Mouse (Mus musculus) small intestine, adult 2 months (tissue): ENCODE results near the gene Trex1. TPM values are rescaled to one million over a fixed set of nuclear protein-coding genes. Genes with fewer than 3 reads are reported as not detected.

Experiments
- H3K27ac ChIP-seq: fragments of 200-500 bp; 2 replicates; pipeline ENCODE4 v1.5.1; 2012; ENCODE audit warnings: low read depth, low read length, control low read depth, inconsistent platforms; ENCODE audit not compliant: insufficient read depth
- H3K27me3 ChIP-seq: fragments of 200-500 bp; 2 replicates; pipeline ENCODE4 v1.6.1; 2012; ENCODE audit warnings: mild to moderate bottlenecking, moderate library complexity, low read length, inconsistent platforms; ENCODE audit not compliant: control insufficient read depth, insufficient read depth
- H3K36me3 ChIP-seq: fragments of 200-500 bp; 2 replicates; pipeline ENCODE4 v1.6.1; 2012; ENCODE audit warnings: mild to moderate bottlenecking, low read length, control low read depth, inconsistent platforms; ENCODE audit not compliant: control insufficient read depth, insufficient read depth
- H3K4me1 ChIP-seq: fragments of 200-500 bp; 2 replicates; pipeline ENCODE4 v1.6.1; 2012; ENCODE audit warnings: low read length, inconsistent platforms, mixed read lengths; ENCODE audit not compliant: control insufficient read depth, insufficient read depth, insufficient read length
- H3K4me3 ChIP-seq: fragments of 200-500 bp; 2 replicates; pipeline ENCODE4 v1.5.1; 2012; ENCODE audit warnings: low read depth, mild to moderate bottlenecking, control low read depth, inconsistent platforms, low read length, moderate library complexity
- CTCF ChIP-seq: fragments of 200-500 bp; IDR thresholded peaks from 2 replicates; pipeline ENCODE4 v1.5.1; 2012; ENCODE audit warnings: low read depth, mild to moderate bottlenecking, control low read depth, inconsistent platforms, low read length, moderate library complexity, mixed read lengths; ENCODE audit not compliant: insufficient replicate concordance, insufficient read length; ENCODE audit errors: extremely low read depth
- POLR2A ChIP-seq: fragments of 200-500 bp; IDR thresholded peaks from 2 replicates; pipeline ENCODE4 v1.6.1; 2012; ENCODE audit warnings: low read depth, mild to moderate bottlenecking, control low read depth, inconsistent platforms, low read length, moderate library complexity
- WGBS: fragments of 180-500 bp; shearing (Covaris S2); methylation state at CpG from one replicate; pipeline ENCODE4 v1.1.7; 2018; 5-methylcytosine and 5-hydroxymethylcytosine counted together
- polyA plus RNA-seq: library from polyadenylated mRNA; depleted of rRNA; stranded (reverse); fragments of >200 nt; gene quantifications from 2 replicates; pipeline ENCODE4 v1.2.3, GENCODE M21; 2012

Trex1 gene
- polyA plus RNA-seq, 1 experiment, result 174 TPM

DNA sequence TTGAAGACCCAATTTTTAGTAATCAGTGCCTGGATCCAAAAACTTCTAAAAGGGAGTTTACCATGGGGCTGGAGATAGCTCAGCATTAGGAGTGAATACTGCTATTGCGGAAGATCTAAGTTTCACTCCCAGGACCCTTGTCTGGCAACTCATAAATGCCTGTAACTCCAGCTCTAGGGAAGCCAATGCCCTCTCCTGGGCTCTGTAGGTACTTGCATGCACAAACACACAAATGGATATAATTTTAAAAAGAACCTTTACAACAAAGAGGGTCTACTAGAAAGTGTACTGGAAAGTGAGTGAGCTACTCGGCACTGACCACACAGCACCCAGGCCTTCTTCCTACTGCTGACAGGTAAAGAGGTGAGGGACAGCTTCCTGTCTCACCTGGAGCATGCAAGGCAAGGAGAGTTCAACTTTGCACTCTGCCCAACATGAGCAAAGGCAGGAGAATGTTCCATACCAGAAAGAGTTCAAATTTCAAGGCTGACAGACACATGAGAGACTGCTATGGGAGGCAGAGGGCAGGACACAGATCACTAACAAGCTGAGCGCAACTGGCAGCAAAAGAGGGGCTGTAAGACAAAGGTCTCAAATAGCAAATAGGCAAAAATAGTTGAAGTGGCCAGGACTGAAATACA, 8.7 kb upstream of the Trex1 start:
- Histone ChIP-seq H3K4me1 (peaks cover 3% of the 10 kb centered on the region), H3K27ac (no peak overlapping the region), H3K36me3 (peaks cover 47% of the 10 kb centered on the region), H3K27me3 (no peaks in the 10 kb centered on the region), H3K4me3 (no peak overlapping the region)
- no peak for TF ChIP-seq POLR2A
- TF ChIP-seq CTCF, result peak; percentile 5; the same call in 1 of the 2 replicates
- 90% methylated on average over 3 of the region's 3 CpGs for WGBS

DNA sequence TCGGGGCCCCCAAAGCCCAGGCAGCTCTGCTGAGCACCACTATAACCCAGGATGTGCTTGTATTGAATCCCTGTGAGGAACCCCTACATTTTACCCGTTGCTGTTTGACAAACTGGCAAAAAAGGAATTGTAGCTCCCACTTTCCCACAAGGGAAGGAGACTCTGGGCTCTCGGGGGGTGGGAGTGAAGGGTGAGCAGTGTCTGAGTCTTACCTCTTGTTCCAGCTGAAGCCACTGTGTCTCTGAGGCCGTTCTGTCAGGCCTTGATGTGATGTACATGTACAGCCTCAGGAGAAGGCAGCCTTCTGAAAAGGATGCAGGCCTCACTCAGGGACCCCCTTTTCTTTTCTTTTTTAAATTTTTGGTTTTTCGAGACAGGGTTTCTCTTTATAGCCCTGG, 1.4 kb upstream of the Trex1 start:
- 85% methylated on average over 5 of the region's 5 CpGs for WGBS
- Histone ChIP-seq H3K36me3 (peaks cover 33% of the 10 kb centered on the region), H3K4me3 (no peak overlapping the region), H3K4me1 (peaks cover 17% of the 10 kb centered on the region), H3K27ac (no peak overlapping the region), H3K27me3 (no peaks in the 10 kb centered on the region)
- TF ChIP-seq CTCF (no peak), POLR2A (no peak)

DNA sequence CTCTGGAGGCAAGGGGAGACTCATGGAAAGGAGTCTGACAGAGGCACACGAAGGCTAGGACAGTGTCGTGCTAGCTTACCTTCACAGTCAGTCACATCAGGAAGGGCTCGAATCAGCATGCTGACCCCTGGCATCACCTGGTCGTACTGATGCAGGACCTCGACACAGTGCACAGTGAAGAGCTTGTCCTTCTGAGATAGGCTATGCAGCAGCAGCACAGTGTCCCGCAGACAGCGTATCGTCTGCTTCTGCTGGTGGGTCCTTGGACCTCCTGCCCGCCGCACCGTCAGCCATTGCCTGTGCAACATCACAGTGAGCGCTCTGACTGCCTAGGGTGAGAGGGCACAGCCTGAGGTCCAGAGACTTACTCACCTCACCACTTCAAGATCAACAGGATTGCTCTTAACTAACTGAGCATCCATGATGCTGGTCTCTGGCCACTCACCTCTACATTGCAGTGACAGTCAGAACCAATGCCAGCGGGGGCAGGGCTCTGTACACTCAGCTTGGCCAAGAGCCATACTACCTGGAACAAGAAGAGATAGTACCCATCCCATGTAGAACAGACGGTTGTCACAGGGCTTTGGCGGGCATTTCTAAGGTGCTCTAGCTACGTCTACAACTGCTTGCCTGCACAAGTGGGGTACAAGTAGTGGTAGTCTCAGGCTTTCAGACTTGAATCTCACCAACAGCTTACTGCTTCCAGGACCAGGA, 807 bp upstream of the Trex1 start:
- Histone ChIP-seq H3K27ac (no peak overlapping the region), H3K27me3 (no peaks in the 10 kb centered on the region), H3K4me1 (peaks cover 20% of the 10 kb centered on the region), H3K4me3 (no peak overlapping the region), H3K36me3 (peaks cover 31% of the 10 kb centered on the region)
- WGBS, result 91% methylated on average over 16 of the region's 16 CpGs
- TF ChIP-seq POLR2A (no peak), CTCF (no peak)

DNA sequence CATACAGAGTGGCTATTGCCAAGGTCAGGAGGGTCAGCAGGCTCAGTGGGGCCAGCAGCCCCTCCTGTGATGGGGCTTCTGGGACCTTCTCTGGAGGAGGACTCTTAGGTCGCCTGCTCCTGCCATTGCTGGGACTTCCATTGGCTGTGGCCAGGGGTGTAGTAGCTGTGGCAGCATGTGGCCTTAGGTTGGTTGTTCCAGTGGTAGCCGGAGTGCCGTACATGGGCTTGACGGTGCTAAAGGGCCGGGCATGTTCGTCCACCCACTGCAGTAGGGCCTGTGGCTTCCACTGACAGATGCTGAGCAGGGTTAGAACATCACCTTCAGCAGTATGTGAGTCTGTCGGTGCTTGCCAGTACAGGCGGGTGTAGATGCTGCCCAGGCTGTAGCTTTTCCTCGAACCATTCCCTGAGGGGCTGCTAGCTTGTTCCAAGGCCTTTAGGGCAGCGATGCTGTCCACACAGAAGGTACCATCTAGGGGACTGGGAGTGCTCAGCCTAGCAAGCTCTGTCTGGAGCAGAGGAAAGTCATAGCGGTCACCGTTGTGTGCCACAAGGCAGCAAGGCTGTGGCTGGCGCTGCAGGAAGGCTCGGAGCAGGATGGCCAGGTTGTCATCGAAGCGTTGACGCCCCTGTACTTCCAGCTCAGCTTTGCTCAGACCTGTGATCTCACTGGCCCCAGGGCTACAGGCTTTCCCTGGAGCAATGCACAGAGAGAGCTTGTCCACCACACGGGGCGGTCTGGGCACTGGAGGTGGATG, 1.3 kb downstream of the Trex1 start:
- 88% methylated on average over 19 of the region's 19 CpGs for WGBS
- TF ChIP-seq POLR2A (no peak), CTCF (no peak)
- peak overlapping the region; percentile 61 for H3K4me3 ChIP-seq
- H3K4me1 ChIP-seq, result peaks cover 24% of the 10 kb centered on the region
- peak overlapping the region; percentile 93 for H3K27ac ChIP-seq
- H3K27me3 ChIP-seq, result no peaks in the 10 kb centered on the region
- H3K36me3 ChIP-seq, result peaks cover 20% of the 10 kb centered on the region

DNA sequence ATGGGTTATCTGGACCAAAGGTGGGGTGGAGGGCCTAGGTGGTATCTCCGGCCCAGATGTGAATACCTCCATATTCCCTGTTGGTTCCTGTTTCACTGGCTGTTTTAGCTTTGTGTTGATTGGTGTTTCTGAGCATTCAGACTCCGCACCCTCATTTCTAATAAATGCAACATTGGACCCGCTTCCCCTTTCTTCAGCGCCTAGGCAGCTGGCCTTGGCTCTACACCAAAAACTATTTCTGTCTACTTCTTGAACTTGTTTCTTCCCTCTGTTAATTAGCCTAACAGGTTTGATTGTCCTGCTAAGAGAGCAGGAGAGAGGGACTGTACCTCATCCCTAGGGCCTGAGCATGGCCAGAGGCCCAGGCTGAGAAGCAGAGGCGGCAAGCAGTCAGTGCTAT, 2.0 kb downstream of the Trex1 start:
- peaks cover 24% of the 10 kb centered on the region for H3K4me1 ChIP-seq
- H3K36me3 ChIP-seq, result peaks cover 20% of the 10 kb centered on the region
- peak overlapping the region; percentile 48 for H3K27ac ChIP-seq
- WGBS, result 82% methylated on average over 5 of the region's 5 CpGs
- H3K4me3 ChIP-seq, result peak overlapping the region; percentile 61
- H3K27me3 ChIP-seq, result no peaks in the 10 kb centered on the region
- TF ChIP-seq CTCF (no peak), POLR2A (no peak)

DNA sequence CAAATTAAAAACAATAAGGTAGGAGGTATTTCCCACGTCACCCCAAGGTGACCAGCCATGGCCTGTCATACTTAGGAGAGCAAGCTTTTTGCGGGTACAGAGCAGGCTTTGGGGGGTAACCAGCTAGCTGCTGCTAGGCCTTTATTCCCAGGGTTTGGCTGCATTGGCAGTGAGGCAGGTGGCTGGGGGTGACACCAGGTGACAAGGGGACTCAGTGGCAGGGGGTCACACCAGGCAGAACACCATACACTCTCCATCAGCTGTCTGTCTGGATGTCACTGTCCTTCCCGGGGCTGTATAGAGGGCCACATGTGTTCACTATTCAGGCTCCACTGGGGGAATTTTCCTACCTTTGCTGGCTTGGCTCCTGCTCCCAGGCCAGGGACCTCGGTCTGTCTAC, 2.6 kb downstream of the Trex1 start:
- peaks cover 20% of the 10 kb centered on the region for H3K36me3 ChIP-seq
- peaks cover 24% of the 10 kb centered on the region for H3K4me1 ChIP-seq

More for the DNA sequence above, 2.6 kb downstream of the Trex1 start:
- Histone ChIP-seq H3K4me3 (no peak overlapping the region), H3K27ac (0 out of 2 replicates have a peak overlapping the region, but pooled peaks have one; percentile 31), H3K27me3 (no peaks in the 10 kb centered on the region)
- TF ChIP-seq POLR2A (no peak), CTCF (no peak)
- 81% methylated on average over 4 of the region's 4 CpGs for WGBS
